Mouse (Mus musculus) G1E (cell line): ENCODE data around the gene Kdm1b. TPM values are rescaled to one million over a fixed set of nuclear protein-coding genes. Genes with fewer than 3 reads are reported as not detected.

Source experiments
- ATAC-seq: 2 replicates; pipeline ENCODE4 v1.8.0; 2016; ENCODE audit warnings: mild to moderate bottlenecking; ENCODE audit not compliant: insufficient number of reproducible peaks, poor library complexity, low FRiP score, severe bottlenecking; ENCODE audit errors: extremely low read depth
- DNase-seq: peaks from one replicate; pipeline ENCODE4 v3.0.0; 2012; ENCODE audit warnings: low spot score
- H3K27me3 ChIP-seq: 2 replicates; pipeline ENCODE4 v1.6.1; 2012; ENCODE audit warnings: mild to moderate bottlenecking, low read length, inconsistent platforms; ENCODE audit not compliant: insufficient read depth
- H3K36me3 ChIP-seq: replicated peaks from 2 replicates; pipeline ENCODE3; 2012; ENCODE audit warnings: mild to moderate bottlenecking, inconsistent platforms
- H3K4me1 ChIP-seq: 2 replicates; pipeline ENCODE4 v1.6.1; 2012; ENCODE audit warnings: low read depth, low read length, inconsistent platforms, mixed read lengths; ENCODE audit not compliant: insufficient read depth
- H3K4me3 ChIP-seq: 2 replicates; pipeline ENCODE4 v1.5.1; 2012; ENCODE audit warnings: low read depth, mild to moderate bottlenecking, inconsistent platforms, low read length, moderate library complexity, mixed read lengths
- H3K9me3 ChIP-seq: replicated peaks from 2 replicates; pipeline ENCODE4 v1.6.1; 2012; ENCODE audit warnings: inconsistent platforms
- CTCF ChIP-seq: IDR thresholded peaks from 2 replicates; pipeline ENCODE4 v1.5.1; 2012; ENCODE audit warnings: low read depth, low read length, inconsistent platforms, mixed read lengths
- GATA1 ChIP-seq: IDR thresholded peaks from 2 replicates; pipeline ENCODE4 v1.6.1; 2012; ENCODE audit warnings: borderline replicate concordance, low read length, inconsistent platforms, mixed read lengths
- GATA2 ChIP-seq: IDR thresholded peaks from 2 replicates; pipeline ENCODE4 v1.6.1; 2012; ENCODE audit warnings: low read depth, low read length, inconsistent platforms, borderline replicate concordance
- POLR2AphosphoS5 ChIP-seq: IDR thresholded peaks from 2 replicates; pipeline ENCODE4 v1.6.1; 2012; ENCODE audit warnings: low read depth, low read length, inconsistent platforms; ENCODE audit not compliant: insufficient replicate concordance
- TAL1 ChIP-seq: conservative IDR thresholded peaks from 2 replicates; pipeline ENCODE4 v1.6.1; 2012; ENCODE audit warnings: low read depth, low read length, inconsistent platforms, mixed read lengths
- polyA plus RNA-seq: library from polyadenylated mRNA; stranded (reverse); fragments of >175 nt; gene quantifications from 2 replicates; pipeline ENCODE4 v1.2.3, GENCODE M21; 2012
- total RNA-seq, 2 experiments: library from RNA; stranded (forward) in 1 of 2; stranded (reverse) in 1 of 2; fragments of 200-1000 nt in 1 of 2; fragments of >200 nt in 1 of 2; fragmentation: Nextera tagmentation in 1 of 2; gene quantifications; 2 replicates each; pipeline ENCODE4 v1.2.3; 2014 to 2017

The Kdm1b gene
- total and polyA plus RNA-seq, 3 experiments = 2.6 to 15.2 (median 9.3) TPM

- TF ChIP-seq POLR2AphosphoS5 = no peak
- no peak for TF ChIP-seq CTCF
- no peak for TF ChIP-seq GATA2
- no peak for TF ChIP-seq GATA1
- TF ChIP-seq TAL1 = no peak
- H3K4me3 ChIP-seq = no peak overlapping the region
- no peaks in the 10 kb centered on the region for H3K9me3 ChIP-seq
- ATAC-seq = no peak
- no peaks in the 10 kb centered on the region for H3K27me3 ChIP-seq
- H3K4me1 ChIP-seq = no peaks in the 10 kb centered on the region
- H3K36me3 ChIP-seq = peaks cover 76% of the 10 kb centered on the region
- DNase-seq = no peak
Observed at GRCm38 (mm10) chr13:47067001-47067400, 23.7 kb downstream of the Kdm1b start.

GRCm38 (mm10) chr13:47070329-47071080 is 27.2 kb downstream of the Kdm1b start:
- H3K27me3 ChIP-seq = no peaks in the 10 kb centered on the region
- H3K36me3 ChIP-seq = peaks cover 82% of the 10 kb centered on the region
- no peaks in the 10 kb centered on the region for H3K9me3 ChIP-seq
- no peak for ATAC-seq
- DNase-seq = no peak
- TF ChIP-seq CTCF = no peak
- no peak for TF ChIP-seq GATA2
- TF ChIP-seq TAL1 = no peak
- no peak for TF ChIP-seq POLR2AphosphoS5
- no peak for TF ChIP-seq GATA1
- no peaks in the 10 kb centered on the region for H3K4me1 ChIP-seq
- H3K4me3 ChIP-seq = no peak overlapping the region

- H3K4me1 ChIP-seq = no peaks in the 10 kb centered on the region
- no peaks in the 10 kb centered on the region for H3K9me3 ChIP-seq
- DNase-seq = no peak
- peaks cover 83% of the 10 kb centered on the region for H3K36me3 ChIP-seq
- TF ChIP-seq GATA2 (no peak), GATA1 (no peak), CTCF (no peak), TAL1 (no peak)
- no peak overlapping the region for H3K4me3 ChIP-seq
- H3K27me3 ChIP-seq = no peaks in the 10 kb centered on the region
- ATAC-seq = no peak
Observed at GRCm38 (mm10) chr13:47071871-47072270, 28.6 kb downstream of the Kdm1b start.

- Histone ChIP-seq H3K4me3 (no peak overlapping the region), H3K4me1 (no peaks in the 10 kb centered on the region), H3K27me3 (no peaks in the 10 kb centered on the region), H3K9me3 (no peaks in the 10 kb centered on the region), H3K36me3 (peaks cover 82% of the 10 kb centered on the region)
- ATAC-seq = no peak
- no peak for DNase-seq
- no peak for TF ChIP-seq GATA1
- TF ChIP-seq TAL1 = no peak
- no peak for TF ChIP-seq CTCF
- TF ChIP-seq GATA2 = no peak
- TF ChIP-seq POLR2AphosphoS5 = no peak
Observed at GRCm38 (mm10) chr13:47072484-47072883, 29.2 kb downstream of the Kdm1b start.

GRCm38 (mm10) chr13:47076156-47076555 is 32.9 kb downstream of the Kdm1b start:
- no peaks in the 10 kb centered on the region for H3K4me1 ChIP-seq
- peaks cover 85% of the 10 kb centered on the region for H3K36me3 ChIP-seq
- DNase-seq (no peak), ATAC-seq (no peak)
- TF ChIP-seq POLR2AphosphoS5 (no peak), CTCF (no peak), GATA1 (no peak), TAL1 (no peak), GATA2 (no peak)
- H3K9me3 ChIP-seq = no peaks in the 10 kb centered on the region
- H3K27me3 ChIP-seq = no peaks in the 10 kb centered on the region
- no peak overlapping the region for H3K4me3 ChIP-seq

GRCm38 (mm10) chr13:47077367-47077766 is 34.1 kb downstream of the Kdm1b start:
- Histone ChIP-seq H3K4me3 (no peak overlapping the region), H3K4me1 (no peaks in the 10 kb centered on the region), H3K36me3 (peaks cover 81% of the 10 kb centered on the region), H3K27me3 (no peaks in the 10 kb centered on the region), H3K9me3 (no peaks in the 10 kb centered on the region)
- ATAC-seq (no peak), DNase-seq (no peak)
- TF ChIP-seq GATA1 = no peak
- TF ChIP-seq POLR2AphosphoS5 = no peak
- TF ChIP-seq CTCF = no peak
- TF ChIP-seq GATA2 = no peak
- TF ChIP-seq TAL1 = no peak
